Mouse (Mus musculus) monocyte, adult 5-6 weeks (primary cell): ENCODE results near the gene Cyb5d2. TPM values are rescaled to one million over a fixed set of nuclear protein-coding genes. Genes with fewer than 3 reads are reported as not detected.

Experiments used
- total RNA-seq: library from RNA; stranded (forward); fragments of 200-1000, 200-491, 200-594 nt; gene quantifications from 3 replicates; pipeline ENCODE4 v1.2.3, GENCODE M21; 2017

Cyb5d2 gene
- total RNA-seq, 1 experiment from 2014 or later: 6.6 TPM

Other genes starting within 250 kb of the Cyb5d2 start
- 0.75 to 3.8 TPM (median 1.3 TPM) in 3 replicates for gene Spns3, start 245.6 kb downstream of the Cyb5d2 start, total RNA-seq
- 34.8 to 48.5 TPM (median 44.5 TPM) in 3 replicates for gene Ube2g1, start 188.9 kb downstream of the Cyb5d2 start, total RNA-seq
- gene Ankfy1, start 106.1 kb downstream of the Cyb5d2 start, total RNA-seq: 44.4 to 81.8 TPM (median 44.6 TPM) in 3 replicates
- 87.3 to 90.8 TPM (median 90.0 TPM) in 3 replicates for gene Zzef1, start 84 bp upstream of the Cyb5d2 start, total RNA-seq
- 107 to 245 TPM (median 115 TPM) in 3 replicates for gene Atp2a3, start 165.0 kb upstream of the Cyb5d2 start, total RNA-seq
- gene P2rx1, start 203.0 kb upstream of the Cyb5d2 start, total RNA-seq: 6.3 to 18.7 TPM (median 15.6 TPM) in 3 replicates
- gene Camkk1, start 222.9 kb upstream of the Cyb5d2 start, total RNA-seq: 2.6 to 4.0 TPM (median 3.0 TPM) in 3 replicates